Mouse (Mus musculus) myocyte (in vitro differentiated cells): Measurements from ENCODE around the gene Gm19426.

Experiments
- E2F4 ChIP-seq: IDR thresholded peaks from one replicate; pipeline ENCODE4 v1.6.1; 2011; ENCODE audit warnings: mild to moderate bottlenecking, control low read depth, moderate library complexity; ENCODE audit not compliant: insufficient read depth
- MAX ChIP-seq: IDR thresholded peaks from one replicate; pipeline ENCODE4 v1.6.1; 2011; ENCODE audit warnings: low read depth, mild to moderate bottlenecking, control low read depth
- MYOG ChIP-seq, 3 experiments: IDR thresholded peaks; one replicate each; pipeline ENCODE4 v1.6.1; 2011; ENCODE audit warnings: control low read depth in 2 of 3, low read depth in 2 of 3, mild to moderate bottlenecking in 2 of 3; ENCODE audit not compliant: insufficient read length in 2 of 3, control insufficient read depth in 1 of 3, insufficient read depth in 1 of 3
- POLR2A ChIP-seq: IDR thresholded peaks from one replicate; pipeline ENCODE4 v1.6.1; 2011; ENCODE audit warnings: low read depth, mild to moderate bottlenecking, control low read depth, moderate library complexity; ENCODE audit not compliant: insufficient read length
- POLR2AphosphoS2 ChIP-seq: IDR thresholded peaks from one replicate; pipeline ENCODE4 v1.6.1; 2011; ENCODE audit warnings: low read depth, control low read depth; ENCODE audit not compliant: insufficient read length
- TCF12 ChIP-seq: IDR thresholded peaks from one replicate; pipeline ENCODE4 v1.6.1; 2011; ENCODE audit warnings: mild to moderate bottlenecking, control low read depth; ENCODE audit not compliant: poor library complexity, insufficient read depth, severe bottlenecking
- TCF3 ChIP-seq: IDR thresholded peaks from one replicate; pipeline ENCODE4 v1.6.1; 2011; ENCODE audit warnings: low read depth, control low read depth; ENCODE audit not compliant: insufficient read length

- TF ChIP-seq MAX (no peak), TCF12 (no peak), POLR2A (no peak), MYOG (IDR thresholded peaks at IDR 0.05; ENCODE audit: control insufficient read depth in 1 of 3, insufficient read depth in 1 of 3, insufficient read length in 2 of 3, low read depth in 2 of 3) (no peak), E2F4 (no peak), TCF3 (no peak), POLR2AphosphoS2 (no peak)
These were observed 1.5 kb downstream of the Gm19426 start for GRCm38 (mm10) chr2:84741841-84742450.
